Mouse (Mus musculus): Measurements from ENCODE around the gene Rptor.

- TF ChIP-seq CTCF (IDR thresholded peaks at IDR 0.05; ENCODE audit: low read depth) (no peak), EP300 (IDR thresholded peaks at IDR 0.05; ENCODE audit: low read depth) (no peak)
Measured at GRCm38 (mm10) chr11:119788488-119788887, 185.8 kb downstream of the Rptor start.

All from liver, postnatal 0 days (tissue).